Mouse (Mus musculus): ENCODE data around the gene Otop1. TPM values are rescaled to one million over a fixed set of nuclear protein-coding genes. Genes with fewer than 3 reads are reported as not detected.

The Otop1 gene
- total and polyA plus RNA-seq, 2 experiments from 2014 or later = not detected

GRCm38 (mm10) chr5:38343101-38343500 lies 67.3 kb downstream of the Otop1 start:
- Histone ChIP-seq H3K9ac (replicated peaks; ENCODE audit: low read depth, low read length) (no peak overlapping the region), H3K4me1 (ENCODE audit: control insufficient read depth, insufficient read depth) (no peaks in the 10 kb centered on the region), H3K4me3 (ENCODE audit: low read depth, low read length) (no peak overlapping the region), H3K27ac (ENCODE audit: low read depth) (no peak overlapping the region), H3K27me3 (ENCODE audit: control insufficient read depth, insufficient read depth, low read length) (no peaks in the 10 kb centered on the region), H3K4me2 (ENCODE audit: low read depth, low read length) (no peak overlapping the region), H3K9me3 (replicated peaks; ENCODE audit: control insufficient read depth, low read length) (no peaks in the 10 kb centered on the region), H3K36me3 (replicated peaks; ENCODE audit: control insufficient read depth, insufficient read depth, low read length) (no peaks in the 10 kb centered on the region)
- WGBS = 65% methylated on average over 3 of the region's 3 CpGs
- DNase-seq (ENCODE audit: low spot score) (no peak), ATAC-seq (ENCODE audit: insufficient read depth, low read depth) (no peak)
- no peak for TF ChIP-seq CTCF (IDR thresholded peaks at IDR 0.05; ENCODE audit: low read depth)
- TF ChIP-seq EP300 (IDR thresholded peaks at IDR 0.05; ENCODE audit: low read depth) = no peak

GRCm38 (mm10) chr5:38346646-38347432 lies 71.1 kb downstream of the Otop1 start:
- H3K9ac ChIP-seq (replicated peaks; ENCODE audit: low read depth, low read length) = no peak overlapping the region
- H3K27me3 ChIP-seq (ENCODE audit: control insufficient read depth, insufficient read depth, low read length) = no peaks in the 10 kb centered on the region
- H3K9me3 ChIP-seq (replicated peaks; ENCODE audit: control insufficient read depth, low read length) = no peaks in the 10 kb centered on the region
- H3K36me3 ChIP-seq (replicated peaks; ENCODE audit: control insufficient read depth, insufficient read depth, low read length) = no peaks in the 10 kb centered on the region
- no peak overlapping the region for H3K4me2 ChIP-seq (ENCODE audit: low read depth, low read length)
- TF ChIP-seq CTCF (IDR thresholded peaks at IDR 0.05; ENCODE audit: low read depth) (no peak), EP300 (IDR thresholded peaks at IDR 0.05; ENCODE audit: low read depth) (no peak)
- 30% methylated on average over 10 of the region's 10 CpGs for WGBS
- DNase-seq (ENCODE audit: low spot score) (peak; percentile 30), ATAC-seq (ENCODE audit: insufficient read depth, low read depth) (no peak)
- H3K4me3 ChIP-seq (ENCODE audit: low read depth, low read length) = no peak overlapping the region
- no peaks in the 10 kb centered on the region for H3K4me1 ChIP-seq (ENCODE audit: control insufficient read depth, insufficient read depth)
- no peak overlapping the region for H3K27ac ChIP-seq (ENCODE audit: low read depth)

GRCm38 (mm10) chr5:38350351-38350929 lies 74.7 kb downstream of the Otop1 start:
- TF ChIP-seq EP300 (IDR thresholded peaks at IDR 0.05; ENCODE audit: low read depth) (no peak), CTCF (IDR thresholded peaks at IDR 0.05; ENCODE audit: low read depth) (no peak)
- no peaks in the 10 kb centered on the region for H3K4me1 ChIP-seq (ENCODE audit: control insufficient read depth, insufficient read depth)
- 50% methylated on average over 5 of the region's 5 CpGs for WGBS
- no peak overlapping the region for H3K27ac ChIP-seq (ENCODE audit: low read depth)
- no peaks in the 10 kb centered on the region for H3K9me3 ChIP-seq (replicated peaks; ENCODE audit: control insufficient read depth, low read length)
- H3K27me3 ChIP-seq (ENCODE audit: control insufficient read depth, insufficient read depth, low read length) = no peaks in the 10 kb centered on the region
- H3K4me3 ChIP-seq (ENCODE audit: low read depth, low read length) = no peak overlapping the region
- no peak overlapping the region for H3K9ac ChIP-seq (replicated peaks; ENCODE audit: low read depth, low read length)
- ATAC-seq (ENCODE audit: insufficient read depth, low read depth) (no peak), DNase-seq (ENCODE audit: low spot score) (no peak)
- no peak overlapping the region for H3K4me2 ChIP-seq (ENCODE audit: low read depth, low read length)
- H3K36me3 ChIP-seq (replicated peaks; ENCODE audit: control insufficient read depth, insufficient read depth, low read length) = no peaks in the 10 kb centered on the region

Other genes with a start within 250 kb of the Otop1 start
- 15.7 and 17.5 TPM in 2 replicates for gene Stx18, start 237.2 kb upstream of the Otop1 start, total RNA-seq (2014; rRNA removed; ENCODE audit: low replicate concordance)
- gene Stx18, start 237.2 kb upstream of the Otop1 start, polyA plus RNA-seq (2015; fragmentation: Nextera tagmentation; extraction: Ambion mirVana) = 25.6 and 25.8 TPM in 2 replicates
- 9.0 and 29.2 TPM in 2 replicates for gene Nsg1, start 116.1 kb upstream of the Otop1 start, total RNA-seq (2014; rRNA removed; ENCODE audit: low replicate concordance)
- gene Nsg1, start 116.1 kb upstream of the Otop1 start, polyA plus RNA-seq (2015; fragmentation: Nextera tagmentation; extraction: Ambion mirVana) = 12.5 and 14.7 TPM in 2 replicates
- gene Zbtb49, start 55.5 kb upstream of the Otop1 start, total RNA-seq (2014; rRNA removed; ENCODE audit: low replicate concordance) = 6.4 and 15.3 TPM in 2 replicates
- gene Zbtb49, start 55.5 kb upstream of the Otop1 start, polyA plus RNA-seq (2015; fragmentation: Nextera tagmentation; extraction: Ambion mirVana) = 4.4 TPM in 2 replicates
- gene Lyar, start 55.5 kb upstream of the Otop1 start, total RNA-seq (2014; rRNA removed; ENCODE audit: low replicate concordance) = 5.6 and 13.6 TPM in 2 replicates
- 36.5 and 42.1 TPM in 2 replicates for gene Lyar, start 55.5 kb upstream of the Otop1 start, polyA plus RNA-seq (2015; fragmentation: Nextera tagmentation; extraction: Ambion mirVana)
- 46.9 and 92.8 TPM in 2 replicates for gene Tmem128, start 15.8 kb upstream of the Otop1 start, total RNA-seq (2014; rRNA removed; ENCODE audit: low replicate concordance)
- 48.0 and 50.8 TPM in 2 replicates for gene Tmem128, start 15.8 kb upstream of the Otop1 start, polyA plus RNA-seq (2015; fragmentation: Nextera tagmentation; extraction: Ambion mirVana)
- gene Drd5, start 43.4 kb downstream of the Otop1 start, total RNA-seq (2014; rRNA removed; ENCODE audit: low replicate concordance) = not detected in 2 replicates
- not detected in 2 replicates for gene Drd5, start 43.4 kb downstream of the Otop1 start, polyA plus RNA-seq (2015; fragmentation: Nextera tagmentation; extraction: Ambion mirVana)
- 0.23 and 4.3 TPM in 2 replicates for gene Slc2a9, start 227.2 kb downstream of the Otop1 start, total RNA-seq (2014; rRNA removed; ENCODE audit: low replicate concordance)
- 0.61 and 0.74 TPM in 2 replicates for gene Slc2a9, start 227.2 kb downstream of the Otop1 start, polyA plus RNA-seq (2015; fragmentation: Nextera tagmentation; extraction: Ambion mirVana)